Mouse (Mus musculus) heart, postnatal 14 days (tissue): ENCODE measurements at regions not wholly inside any gene's neighbourhood (a gene's known extent, or its start where the extent isn't known, plus 50 kb on each side); places are given as distances from the start of the nearest gene placed in this dataset.

Experiments
- DNase-seq, 2 experiments: peaks; one replicate each; pipeline ENCODE4 v3.0.0; 2021 to 2022
- intact Hi-C: fragments of 180-260 bp; cut with DNase I; formaldehyde crosslinking; loops from one replicate; pipeline ENCODE4 v1.15.1; 2025

DNA sequence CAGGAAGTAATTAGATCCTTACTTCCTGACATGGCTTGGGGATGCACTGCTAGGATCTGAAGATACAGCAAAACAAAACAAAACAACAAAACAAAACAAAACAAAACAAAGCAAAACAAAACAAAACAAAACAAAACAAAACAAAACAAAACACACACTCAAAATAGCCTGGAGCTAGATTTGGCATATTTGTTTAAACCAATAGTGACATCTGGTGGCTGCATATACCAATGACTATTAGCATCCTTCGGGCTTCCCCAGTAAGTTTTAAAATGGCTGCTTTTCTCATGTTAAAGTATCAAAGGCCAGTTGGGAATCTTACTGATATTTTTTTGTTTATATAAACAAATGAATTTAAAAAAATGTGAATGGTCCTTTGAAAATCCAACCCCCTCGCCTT lies 52.9 kb upstream of the Ica1 start:
- DNase-seq: peak in 1 of 2 experiments; percentile 9
- intact Hi-C loops: loop anchor here (5.0 to 10.0 kb wide), 3 partner anchors 94 to 766 kb away; no protein-coding TSS in a partner anchor

DNA sequence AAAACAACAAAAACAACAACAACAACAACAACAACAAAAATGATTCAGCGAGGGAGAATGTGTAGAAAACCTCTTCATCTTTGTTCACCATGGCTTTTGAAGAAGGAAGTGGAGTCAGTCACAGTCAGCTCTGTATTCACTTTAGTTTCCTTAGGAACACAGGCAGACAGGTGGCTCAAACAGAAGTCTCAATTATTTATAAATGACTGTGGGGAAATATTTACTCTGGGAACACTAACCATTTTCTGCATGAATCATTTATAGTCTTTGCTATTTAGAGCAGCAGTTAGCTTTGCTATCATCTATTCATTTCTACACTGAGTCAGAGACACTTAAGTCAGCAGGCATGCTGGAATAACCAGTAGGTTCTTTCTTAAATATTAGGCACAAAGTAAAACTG lies 54.6 kb upstream of the Ica1 start:
- no peak for DNase-seq
- intact Hi-C loops: loop anchor here (5.0 to 10.0 kb wide), 3 partner anchors 96 to 768 kb away; no protein-coding TSS in a partner anchor

DNA sequence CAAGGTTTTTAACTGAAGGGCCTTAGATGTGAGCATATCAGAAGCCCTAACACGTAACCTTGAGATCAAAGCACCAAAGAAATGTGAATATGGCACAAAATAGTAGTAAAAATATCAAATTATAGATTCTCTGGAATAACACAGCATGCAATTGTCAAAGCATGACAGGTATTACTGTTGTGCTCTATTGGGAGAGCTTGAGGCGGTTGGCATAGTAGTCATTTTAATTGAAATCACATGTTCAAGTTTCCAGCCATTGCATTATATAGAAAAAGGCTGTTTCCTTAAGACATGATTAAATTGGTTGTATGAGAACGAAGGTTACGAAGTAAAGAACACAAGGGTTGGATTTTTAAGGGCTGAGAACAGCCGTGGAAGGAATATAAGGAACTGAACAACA lies 75.4 kb upstream of the Ica1 start:
- intact Hi-C loops: no loop called here
- DNase-seq: no peak

DNA sequence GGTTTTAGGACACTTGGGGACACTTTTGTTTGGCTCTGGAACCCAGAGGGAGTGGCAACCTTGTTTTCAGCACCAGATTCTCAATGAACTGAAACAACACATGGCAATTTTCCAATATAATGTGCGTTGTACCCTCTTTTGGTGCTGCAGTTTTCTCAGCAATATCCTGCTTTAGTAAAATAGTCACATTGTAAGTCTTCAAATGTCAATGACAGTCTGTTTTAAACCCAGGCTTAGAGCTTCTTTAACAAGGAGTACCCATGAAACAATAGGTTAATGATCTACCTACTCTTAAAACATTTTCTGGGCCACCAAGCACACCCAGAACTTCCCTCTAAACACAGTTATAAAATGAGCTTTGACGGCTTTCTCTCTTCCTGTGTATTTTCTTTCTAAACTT lies 82.3 kb upstream of the Ica1 start:
- no peak for DNase-seq
- intact Hi-C loops: no loop called here

DNA sequence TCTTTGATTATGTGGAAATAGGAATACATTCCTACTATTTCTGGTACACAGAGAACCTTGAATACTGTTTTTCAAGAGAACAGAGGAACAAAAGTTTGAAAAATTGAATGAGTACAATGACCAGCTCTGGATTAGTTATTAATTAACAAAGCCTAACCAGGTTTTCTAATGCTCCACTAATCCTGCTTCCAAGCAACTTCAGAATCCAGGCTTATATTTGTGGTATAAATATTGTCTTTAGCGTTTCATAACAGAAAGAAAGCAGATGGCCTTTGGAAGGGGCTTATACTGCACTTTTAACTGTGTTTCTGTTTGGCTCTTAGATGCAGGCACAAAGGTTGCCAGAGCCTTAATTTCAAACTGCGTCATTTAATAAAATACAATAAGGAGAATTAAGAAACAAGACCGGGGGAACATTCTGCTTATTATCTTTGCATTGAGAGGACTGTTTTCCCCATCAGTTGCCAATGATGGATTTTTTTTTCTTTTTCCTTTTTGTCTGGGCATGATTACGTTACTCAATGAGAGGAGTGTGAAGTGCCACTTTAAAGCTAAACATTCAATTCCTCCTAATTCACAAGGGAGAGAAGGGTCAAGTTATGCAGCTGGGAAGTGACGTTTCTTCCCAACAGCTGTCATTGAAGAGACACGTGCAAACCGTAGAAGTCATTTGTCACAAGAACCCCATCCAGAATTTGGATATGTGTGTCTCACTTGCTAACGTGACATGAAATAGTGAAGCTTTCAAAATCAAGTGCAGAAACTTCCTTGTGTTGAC lies 84.2 kb upstream of the Nxph1 start:
- intact Hi-C loops: no loop called here
- DNase-seq: no peak

DNA sequence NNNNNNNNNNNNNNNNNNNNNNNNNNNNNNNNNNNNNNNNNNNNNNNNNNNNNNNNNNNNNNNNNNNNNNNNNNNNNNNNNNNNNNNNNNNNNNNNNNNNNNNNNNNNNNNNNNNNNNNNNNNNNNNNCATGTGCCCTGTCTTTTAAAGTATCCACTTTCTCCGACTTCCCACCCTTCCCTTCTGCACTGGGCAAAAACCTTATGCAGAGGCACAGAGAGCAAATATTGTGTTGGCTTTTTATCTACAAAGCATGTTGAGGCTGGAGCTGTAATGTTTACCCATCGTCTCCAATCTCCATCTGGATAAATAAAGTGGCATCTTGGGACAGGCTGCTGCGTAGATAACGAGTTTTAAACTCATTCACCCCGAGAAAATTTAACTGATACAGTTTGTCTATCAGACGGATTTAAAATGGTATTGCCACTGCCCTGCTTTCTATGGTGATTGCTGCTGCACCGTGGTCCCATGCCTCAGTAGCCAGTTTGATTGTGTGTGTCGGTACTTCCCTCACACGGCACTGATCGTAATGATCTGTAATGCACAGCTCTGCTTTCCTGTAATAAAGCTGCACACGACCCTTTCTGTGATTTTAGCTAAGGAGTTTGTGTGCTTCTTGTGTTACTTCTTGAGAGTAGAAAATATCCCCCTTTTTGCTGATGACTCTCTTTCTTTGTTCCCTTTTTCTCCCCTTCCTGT lies 70.7 kb upstream of the Nxph1 start:
- DNase-seq: no peak
- intact Hi-C loops: no loop called here

DNA sequence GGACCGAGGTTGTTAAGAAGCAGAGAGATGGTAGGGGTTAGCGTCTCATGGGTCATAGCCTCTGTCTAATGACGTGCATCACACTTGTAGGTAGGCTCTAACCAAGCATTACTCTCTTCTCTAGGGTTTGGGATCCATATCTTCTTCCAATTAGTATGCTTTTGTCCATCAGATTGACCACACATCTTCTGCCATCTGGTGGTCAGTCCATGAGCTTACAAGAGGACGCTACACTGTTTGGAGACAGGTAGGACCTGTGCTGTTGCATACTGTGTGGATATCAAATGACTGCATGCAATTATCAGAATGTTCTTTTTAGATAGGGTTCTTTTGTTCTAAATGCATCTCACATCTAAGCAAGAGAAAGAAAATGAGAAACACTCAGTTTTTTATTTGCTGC lies 54.6 kb upstream of the Nxph1 start:
- intact Hi-C loops: no loop called here
- no peak for DNase-seq

DNA sequence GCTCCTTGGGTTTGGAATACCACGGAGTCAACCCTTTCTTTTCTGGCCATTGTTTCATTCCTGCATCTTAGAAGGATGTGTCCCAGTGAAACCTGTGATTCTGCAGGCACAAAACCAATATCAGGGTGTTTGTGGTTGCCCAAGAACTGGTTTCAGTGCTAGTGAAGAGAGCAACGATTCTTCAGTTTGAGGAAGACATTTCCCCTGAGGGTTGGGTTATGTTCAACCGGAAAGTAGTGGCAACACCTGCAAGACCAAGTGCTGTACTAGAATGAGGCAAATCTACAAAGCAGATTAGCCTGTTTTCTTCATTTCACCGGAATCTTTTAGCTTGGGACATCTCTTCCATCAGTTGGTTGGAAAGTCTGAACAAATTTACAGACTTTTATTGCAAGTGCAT lies 52.1 kb upstream of the Nxph1 start:
- DNase-seq: no peak
- intact Hi-C loops: no loop called here

DNA sequence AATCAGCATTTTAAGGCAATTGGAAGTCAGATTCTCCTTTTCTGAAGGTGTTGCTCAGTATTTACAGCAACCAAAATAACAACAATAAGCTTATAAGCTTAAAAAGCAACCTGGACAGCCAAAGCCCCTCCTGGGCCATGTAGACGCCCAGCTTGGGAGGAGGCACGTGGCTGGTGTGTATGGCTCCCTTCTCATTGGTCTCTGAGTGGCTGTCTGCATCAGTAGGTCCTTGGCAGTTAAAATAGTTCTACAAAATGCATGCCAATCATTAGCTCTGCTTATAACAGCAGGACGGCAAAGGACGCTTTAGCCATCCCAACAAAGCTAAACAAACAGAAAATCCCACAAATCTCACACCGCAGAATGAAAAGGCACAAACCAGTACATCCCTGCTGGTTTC lies 51.4 kb upstream of the Nxph1 start:
- intact Hi-C loops: no loop called here
- no peak for DNase-seq

DNA sequence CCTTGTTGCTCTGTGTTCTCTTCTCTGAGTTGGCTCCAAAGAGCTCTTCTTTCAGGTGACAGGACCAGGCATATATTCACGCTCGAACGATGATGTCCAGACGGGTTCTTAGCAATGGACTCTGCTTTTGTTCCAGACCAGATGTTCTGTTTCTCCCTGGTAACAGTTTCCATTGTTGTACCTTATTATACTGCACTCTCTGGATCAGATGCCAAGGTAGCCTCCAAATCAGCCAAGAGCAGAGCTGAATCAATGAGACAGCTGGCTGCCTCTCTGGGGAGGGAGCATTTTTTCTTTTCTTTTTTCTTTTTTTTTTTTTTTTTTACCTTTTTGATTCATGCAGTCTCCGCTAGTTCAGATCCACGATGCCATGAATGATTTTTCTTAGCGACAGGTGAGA lies 50.9 kb upstream of the Nxph1 start:
- intact Hi-C loops: no loop called here
- DNase-seq: no peak

DNA sequence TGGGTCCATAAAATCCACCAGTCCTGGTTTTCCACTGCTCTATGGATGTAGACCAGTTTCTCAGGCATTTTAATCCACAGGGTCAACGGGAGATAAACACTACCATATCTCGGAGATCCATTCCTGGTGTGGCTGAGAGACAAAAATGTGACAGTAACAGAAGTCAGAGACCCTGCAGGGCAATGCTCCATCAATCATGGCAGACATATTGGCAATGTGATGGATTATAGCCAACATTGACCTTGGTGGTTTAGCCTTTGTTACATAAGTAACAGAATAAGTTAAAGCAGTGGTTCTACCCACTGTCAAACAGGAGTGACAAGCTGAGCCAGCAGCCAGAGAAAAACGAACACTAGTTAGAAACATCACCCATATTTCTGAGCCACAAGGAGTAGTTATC lies 50.0 kb upstream of the Nxph1 start:
- no peak for DNase-seq
- intact Hi-C loops: no loop called here
